Mouse (Mus musculus) liver, embryonic 14.5 days (tissue): ENCODE results near the gene Tmem51.

Source experiments
- CTCF ChIP-seq: IDR thresholded peaks from 2 replicates; pipeline ENCODE4 v1.5.1; 2016; ENCODE audit warnings: antibody characterized with exemption, low read depth, control low read depth
- EP300 ChIP-seq: IDR thresholded peaks from 2 replicates; pipeline ENCODE4 v1.6.1; 2016; ENCODE audit warnings: antibody characterized with exemption, low read depth

DNA sequence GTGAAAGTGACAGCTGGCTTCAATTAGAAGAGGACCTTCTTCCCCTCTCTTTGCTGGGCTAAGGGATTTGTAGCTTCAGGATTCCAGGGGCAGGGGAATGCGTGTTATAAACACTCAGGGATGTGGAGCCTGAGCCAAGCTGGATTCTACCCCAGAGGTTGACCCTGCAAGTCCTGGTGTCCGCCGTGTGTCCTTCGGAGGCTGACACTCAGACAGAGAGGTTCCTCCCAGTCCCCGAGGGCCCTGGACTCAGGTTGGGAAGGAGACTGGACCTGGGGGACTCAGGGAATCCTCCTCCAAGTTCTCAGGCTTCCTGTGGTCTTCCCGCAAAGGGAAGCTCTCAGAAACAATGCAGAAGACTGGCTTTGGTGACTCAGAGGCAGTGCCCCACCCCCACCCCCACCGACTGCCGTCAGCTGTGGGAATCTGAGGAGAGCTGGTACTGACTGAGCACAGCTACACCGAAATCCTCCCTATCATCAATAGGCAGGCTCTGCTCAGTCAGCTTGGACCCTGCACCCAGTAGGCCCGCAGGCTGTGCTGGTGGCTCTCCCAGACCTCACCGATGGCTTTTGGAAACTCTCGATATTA is 19.1 kb upstream of the Tmem51 start:
- TF ChIP-seq EP300 (no peak), CTCF (no peak)
